Mouse (Mus musculus) heart, embryonic 16.5 days (tissue): ENCODE results near the gene Mast1. TPM values are rescaled to one million over a fixed set of nuclear protein-coding genes. Genes with fewer than 3 reads are reported as not detected.
A peak's percentile ranks its signal among the peaks of the same experiment; 100 is the strongest.

Experiments
- ATAC-seq: fragments of 200-750 bp; cut with Nextera tagmentation; replicated peaks from 2 replicates; pipeline ENCODE4 v1.8.0; 2017; ENCODE audit warnings: moderate number of reproducible peaks; ENCODE audit not compliant: insufficient read depth, low FRiP score; ENCODE audit errors: extremely low read depth
- H3K27ac ChIP-seq: fragments of 300-500 bp; sonication (generic); 2 replicates; pipeline ENCODE4 v1.5.1; 2014; ENCODE audit warnings: mild to moderate bottlenecking, low read length, control low read depth, moderate library complexity
- H3K27me3 ChIP-seq: fragments of 300-500 bp; sonication (generic); 2 replicates; pipeline ENCODE4 v1.6.1; 2014; ENCODE audit warnings: low read length, mixed read lengths; ENCODE audit not compliant: control insufficient read depth, insufficient read depth
- H3K36me3 ChIP-seq: fragments of 300-500 bp; sonication (generic); 2 replicates; pipeline ENCODE4 v1.6.1; 2014; ENCODE audit not compliant: control insufficient read depth, insufficient read depth
- H3K4me1 ChIP-seq: fragments of 300-500 bp; sonication (generic); 2 replicates; pipeline ENCODE4 v1.6.1; 2014; ENCODE audit warnings: low read length, mixed read lengths; ENCODE audit not compliant: control insufficient read depth, insufficient read depth
- H3K4me2 ChIP-seq: fragments of 300-500 bp; sonication (generic); 2 replicates; pipeline ENCODE4 v1.6.1; 2014; ENCODE audit warnings: low read depth, mild to moderate bottlenecking, control low read depth, low read length
- H3K4me3 ChIP-seq: fragments of 300-500 bp; sonication (generic); 2 replicates; pipeline ENCODE4 v1.5.1; 2014; ENCODE audit warnings: mild to moderate bottlenecking, control low read depth, low read length
- H3K9ac ChIP-seq: fragments of 300-500 bp; sonication (generic); 2 replicates; pipeline ENCODE4 v1.6.1; 2014; ENCODE audit warnings: low read length, control low read depth
- H3K9me3 ChIP-seq: fragments of 300-500 bp; sonication (generic); replicated peaks from 2 replicates; pipeline ENCODE4 v1.6.1; 2016; ENCODE audit warnings: low read length; ENCODE audit not compliant: control insufficient read depth
- WGBS: fragments of 180-500 bp; shearing (Covaris S2); extraction: QIAGEN DNeasy Blood & Tissue Kit; methylation state at CpG from one replicate; pipeline ENCODE4 v1.1.7; 2014; 5-methylcytosine and 5-hydroxymethylcytosine counted together
- polyA plus RNA-seq: library from polyadenylated mRNA; unstranded; fragments of >200 nt; fragmentation: Nextera tagmentation; extraction: Ambion mirVana; gene quantifications from 2 replicates; pipeline ENCODE4 v1.2.1, GENCODE M21; 2015

Mast1 gene
- polyA plus RNA-seq, 1 experiment from 2014 or later = 0.09 TPM

- Histone ChIP-seq H3K9me3 (no peaks in the 10 kb centered on the region), H3K9ac (no peak overlapping the region), H3K4me3 (peak overlapping the region; percentile 47), H3K4me2 (peak overlapping the region; percentile 70), H3K27ac (no peak overlapping the region), H3K4me1 (peaks cover 5% of the 10 kb centered on the region), H3K36me3 (no peaks in the 10 kb centered on the region), H3K27me3 (peaks cover 63% of the 10 kb centered on the region)
- no peak for ATAC-seq
- WGBS = 2% methylated on average over 56 of the region's 67 CpGs
Measured at GRCm38 (mm10) chr8:84945633-84946527, 8.7 kb upstream of the Mast1 start.

DNA sequence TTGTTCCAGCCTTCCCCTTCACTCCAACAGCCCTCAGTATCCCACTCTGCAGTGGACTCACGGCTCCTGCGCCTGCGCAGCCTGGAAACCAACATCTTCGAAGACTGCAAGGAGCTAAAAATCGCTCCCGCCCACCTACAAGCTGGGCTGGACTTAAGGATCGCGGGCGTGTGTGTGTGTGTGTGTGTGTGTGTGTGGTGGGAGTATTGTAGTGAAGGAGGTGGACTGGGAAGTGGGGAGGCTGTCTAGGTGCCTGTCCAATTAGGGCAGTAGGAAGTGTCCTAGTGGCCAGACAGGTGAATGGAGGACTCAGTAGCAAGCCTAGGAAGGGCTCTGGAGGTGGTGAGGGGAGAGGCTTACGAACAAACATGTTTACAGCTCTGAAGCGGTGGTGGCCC lies 8.1 kb upstream of the Mast1 start:
- H3K27ac ChIP-seq = no peak overlapping the region
- no peak for ATAC-seq
- peaks cover 5% of the 10 kb centered on the region for H3K4me1 ChIP-seq
- H3K36me3 ChIP-seq = no peaks in the 10 kb centered on the region
- H3K9me3 ChIP-seq = no peaks in the 10 kb centered on the region
- no peak overlapping the region for H3K4me2 ChIP-seq
- H3K9ac ChIP-seq = no peak overlapping the region
- H3K4me3 ChIP-seq = peak overlapping the region; percentile 47; the same call in 1 of the 2 replicates
- H3K27me3 ChIP-seq = peaks cover 59% of the 10 kb centered on the region
- WGBS = 10% methylated on average over 11 of the region's 11 CpGs

- Histone ChIP-seq H3K36me3 (no peaks in the 10 kb centered on the region), H3K9me3 (no peaks in the 10 kb centered on the region), H3K27me3 (peaks cover 53% of the 10 kb centered on the region), H3K27ac (no peak overlapping the region), H3K4me3 (no peak overlapping the region), H3K9ac (no peak overlapping the region), H3K4me1 (peaks cover 5% of the 10 kb centered on the region), H3K4me2 (no peak overlapping the region)
- 4% methylated on average over 26 of the region's 26 CpGs for WGBS
- ATAC-seq = no peak
Measured at GRCm38 (mm10) chr8:84944478-84945160, 7.5 kb upstream of the Mast1 start.

DNA sequence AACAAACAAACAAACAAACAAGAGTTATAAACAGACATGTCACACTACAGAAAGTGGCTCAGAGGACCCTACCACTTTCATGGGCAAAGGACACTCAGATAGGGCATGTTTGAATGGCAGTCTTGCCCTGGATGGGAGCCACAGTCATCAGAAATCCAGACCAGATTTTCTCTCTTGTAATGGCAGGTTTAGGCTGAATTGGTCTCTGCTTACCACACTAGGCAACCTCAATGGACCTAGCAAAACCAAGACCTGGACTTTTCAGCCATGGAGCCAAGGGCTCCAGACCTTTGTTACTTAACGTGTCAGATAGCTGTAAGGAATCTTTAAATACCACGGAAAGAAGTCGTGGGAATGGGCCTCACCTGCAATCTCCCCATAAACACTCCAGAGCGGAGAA lies 6.5 kb upstream of the Mast1 start:
- Histone ChIP-seq H3K4me1 (peaks cover 5% of the 10 kb centered on the region), H3K36me3 (no peaks in the 10 kb centered on the region), H3K9me3 (no peaks in the 10 kb centered on the region), H3K27me3 (peaks cover 52% of the 10 kb centered on the region), H3K4me2 (no peak overlapping the region), H3K9ac (no peak overlapping the region), H3K4me3 (no peak overlapping the region), H3K27ac (no peak overlapping the region)
- no peak for ATAC-seq
- 27% methylated on average over 4 of the region's 4 CpGs for WGBS

GRCm38 (mm10) chr8:84937620-84938485 lies 694 bp upstream of the Mast1 start:
- ATAC-seq = no peak
- 62% methylated on average over 13 of the region's 13 CpGs for WGBS
- no peaks in the 10 kb centered on the region for H3K36me3 ChIP-seq
- peak overlapping the region; percentile 70; the same call in 1 of the 2 replicates for H3K4me2 ChIP-seq
- H3K27ac ChIP-seq = no peak overlapping the region
- H3K27me3 ChIP-seq = peaks cover 57% of the 10 kb centered on the region
- H3K9me3 ChIP-seq = no peaks in the 10 kb centered on the region
- peak overlapping the region; percentile 48; the same call in 1 of the 2 replicates for H3K4me3 ChIP-seq
- no peak overlapping the region for H3K9ac ChIP-seq
- H3K4me1 ChIP-seq = peaks cover 4% of the 10 kb centered on the region; the same call in 1 of the 2 replicates

GRCm38 (mm10) chr8:84936041-84936961 lies 858 bp downstream of the Mast1 start:
- no peaks in the 10 kb centered on the region for H3K9me3 ChIP-seq
- peak overlapping the region; percentile 48 for H3K4me3 ChIP-seq
- 24% methylated on average over 23 of the region's 23 CpGs for WGBS
- ATAC-seq = no peak
- H3K27me3 ChIP-seq = peaks cover 62% of the 10 kb centered on the region
- peak overlapping the region; percentile 37; the same call in 1 of the 2 replicates for H3K9ac ChIP-seq
- peaks cover 4% of the 10 kb centered on the region; the same call in 1 of the 2 replicates for H3K4me1 ChIP-seq
- H3K27ac ChIP-seq = no peak overlapping the region
- peak overlapping the region; percentile 70 for H3K4me2 ChIP-seq
- H3K36me3 ChIP-seq = no peaks in the 10 kb centered on the region

DNA sequence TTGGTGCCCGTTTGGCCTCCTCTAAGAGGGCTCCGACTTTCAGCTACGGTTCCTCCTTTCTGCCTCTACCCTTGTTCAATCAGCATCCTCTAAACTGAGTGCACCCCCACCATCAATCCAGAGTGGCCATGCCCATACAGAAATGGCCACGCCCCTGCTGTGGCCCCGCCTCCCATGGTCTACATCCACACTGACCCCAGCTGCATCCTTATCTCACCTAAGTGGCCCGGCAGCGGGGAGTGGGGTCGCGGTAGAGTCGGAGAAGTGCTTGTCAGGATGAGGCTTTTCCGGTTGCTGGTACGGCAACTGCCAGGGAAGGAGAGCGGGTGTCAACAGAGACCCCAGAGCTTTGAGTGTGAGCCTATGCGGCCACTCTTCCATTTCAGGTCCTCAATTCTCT lies 1.7 kb downstream of the Mast1 start:
- no peaks in the 10 kb centered on the region for H3K36me3 ChIP-seq
- peaks cover 64% of the 10 kb centered on the region for H3K27me3 ChIP-seq
- H3K4me2 ChIP-seq = no peak overlapping the region
- WGBS = 5% methylated on average over 14 of the region's 14 CpGs
- no peak overlapping the region for H3K4me3 ChIP-seq
- H3K27ac ChIP-seq = no peak overlapping the region
- H3K9me3 ChIP-seq = no peaks in the 10 kb centered on the region
- H3K4me1 ChIP-seq = peaks cover 4% of the 10 kb centered on the region; the same call in 1 of the 2 replicates
- ATAC-seq = no peak; the same call in 1 of the 2 replicates
- no peak overlapping the region for H3K9ac ChIP-seq

- no peak overlapping the region for H3K9ac ChIP-seq
- peaks cover 4% of the 10 kb centered on the region; the same call in 1 of the 2 replicates for H3K4me1 ChIP-seq
- H3K27me3 ChIP-seq = peaks cover 71% of the 10 kb centered on the region
- no peaks in the 10 kb centered on the region for H3K9me3 ChIP-seq
- no peak overlapping the region for H3K4me2 ChIP-seq
- 4% methylated on average over 15 of the region's 15 CpGs for WGBS
- ATAC-seq = no peak
- H3K36me3 ChIP-seq = no peaks in the 10 kb centered on the region
- H3K4me3 ChIP-seq = no peak overlapping the region
- H3K27ac ChIP-seq = no peak overlapping the region
Measured at GRCm38 (mm10) chr8:84934860-84935259, 2.3 kb downstream of the Mast1 start.
